Mouse (Mus musculus): ENCODE data around the gene Ptgfrn.

GRCm38 (mm10) chr3:101110043-101110837, at the start of gene Ptgfrn:
- TF ChIP-seq GATA1 (IDR thresholded peaks at IDR 0.05; ENCODE audit: low read length) (no peak), TAL1 (IDR thresholded peaks at IDR 0.05; ENCODE audit: low read length) (no peak)

All from erythroblast, embryonic 14.5 days (primary cell).